Mouse (Mus musculus): ENCODE data around the gene Map3k5.

DNA sequence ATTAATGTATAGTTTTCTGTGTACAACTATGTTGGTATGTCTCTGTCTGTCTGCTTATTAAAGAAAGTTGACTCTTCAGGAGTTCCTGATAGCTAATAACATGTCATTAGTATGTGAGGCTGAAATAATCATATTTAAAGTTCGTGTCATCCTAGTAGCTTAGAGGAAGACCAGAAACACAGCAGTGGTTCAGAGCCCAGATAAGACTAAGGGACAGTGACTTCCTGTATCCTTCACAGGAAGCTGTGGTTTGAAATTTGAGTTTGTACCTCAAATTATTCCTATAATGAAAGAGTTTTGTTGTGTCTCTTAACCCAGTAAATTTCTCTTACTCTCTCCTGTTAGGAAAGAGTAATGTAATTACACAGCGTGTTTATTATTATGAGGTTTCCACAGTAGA lies 102.1 kb downstream of the Map3k5 start:
- TF ChIP-seq POLR2A (IDR thresholded peaks at IDR 0.05; ENCODE audit: borderline replicate concordance, extremely low read depth, insufficient read depth, insufficient read length, poor library complexity, severe bottlenecking), result no peak
- TF ChIP-seq CTCF (IDR thresholded peaks at IDR 0.05; ENCODE audit: borderline replicate concordance, extremely low read depth, insufficient read depth, insufficient read length), result no peak
